13 mouse cellular contexts compared by ENCODE assay signal in genomic region chr17:50185083-50185482, GRCm38 (mm10). TPM values are rescaled to one million over a fixed set of nuclear protein-coding genes. Genes with fewer than 3 reads are reported as not detected.
DNase-seq lines count a peak whose midpoint lies in the region; ATAC-seq and TF ChIP-seq lines count a peak whose summit lies in the region.
"Had no signal": no experiment of that assay in that cellular context is flagged by ENCODE, and none has a peak within 500 bp of the region (broad histone marks: within the 10 kb centered on the region; RNA-seq: fewer than 3 reads in every experiment).

No protein-coding gene starts in this region.

- H3K27ac ChIP-seq in heart, adult 2 months: peak overlapping the region; percentile 2; the same call in 1 of the 2 replicates
- peak overlapping the region; percentile 43; the same call in 1 of the 2 replicates for H3K27ac ChIP-seq in midbrain, embryonic 15.5 days
- no peak overlapping the region for H3K27ac ChIP-seq in midbrain, embryonic 10.5 days (replicated peaks)
- peak overlapping the region; percentile 96 for H3K27ac ChIP-seq in CH12.LX (ENCODE audit: insufficient read depth, low read depth)
- H3K27ac ChIP-seq in neural tube, embryonic 15.5 days (replicated peaks): peak overlapping the region; percentile 29; the same call in 1 of the 2 replicates
- H3K27ac ChIP-seq: embryonic facial prominence, embryonic 10.5 days; heart, embryonic 13.5 days had no signal

- ATAC-seq in midbrain, embryonic 15.5 days (replicated peaks): no peak
- ATAC-seq in neural tube, embryonic 15.5 days (ENCODE audit: low FRiP score): no peak
- ATAC-seq: forebrain, embryonic 14.5 days had no signal

- no peaks in the 10 kb centered on the region for H3K9me3 ChIP-seq in midbrain, embryonic 15.5 days
- H3K9me3 ChIP-seq in midbrain, embryonic 10.5 days (replicated peaks): no peaks in the 10 kb centered on the region
- H3K9me3 ChIP-seq in CH12.LX (replicated peaks; ENCODE audit: low read length): no peaks in the 10 kb centered on the region
- H3K9me3 ChIP-seq in neural tube, embryonic 15.5 days (replicated peaks): no peaks in the 10 kb centered on the region
- H3K9me3 ChIP-seq: embryonic facial prominence, embryonic 10.5 days; heart, embryonic 13.5 days had no signal

- TF ChIP-seq POLR2A in heart, adult 2 months (IDR thresholded peaks at IDR 0.05; ENCODE audit: insufficient read depth, low read depth, low read length): no peak
- no peak; the same call in 1 of the 2 replicates for TF ChIP-seq POLR2A in CH12.LX (IDR thresholded peaks at IDR 0.05; ENCODE audit: low read depth, low read length)

- in situ Hi-C loops in CH12.LX (cut with MboI; ENCODE audit: low pct_ligation_motif_present, low pct_unique_long_range_greater_than_20kb, low sequenced_read_pairs): loop anchor here (10.0 kb wide), 1 partner anchor 100 kb away; no protein-coding TSS in a partner anchor

- intact Hi-C loops in heart, adult 2 months (cut with DNase I): loop anchor here (5.0 kb wide), 1 partner anchor 63 kb away; no protein-coding TSS in a partner anchor

- no peak for DNase-seq in heart, adult 2 months
- no peak for DNase-seq in heart, adult 8-10 months (ENCODE audit: low spot score)
- no peak for DNase-seq in midbrain, embryonic 10.5 days (ENCODE audit: low spot score)
- no peak for DNase-seq in CH12.LX (ENCODE audit: extremely low read depth)
- DNase-seq: adrenal gland, adult 2 months; adrenal gland, postnatal 25 days; gastrocnemius, postnatal 14 days; heart, postnatal 36 days had no signal

- TF ChIP-seq EP300 in heart, adult 2 months (IDR thresholded peaks at IDR 0.05; ENCODE audit: insufficient read depth, low read depth, low read length): no peak
- no peak for TF ChIP-seq EP300 in CH12.LX (IDR thresholded peaks at IDR 0.05; ENCODE audit: low read length)

- dilution Hi-C loops in CH12.LX (cut with MboI; ENCODE audit: extremely low pct_ligation_motif_present, extremely low pct_unique_long_range_greater_than_20kb, low sequenced_read_pairs): no loop called here

- no peak overlapping the region for H3K4me2 ChIP-seq in midbrain, embryonic 15.5 days
- H3K4me2 ChIP-seq in CH12.LX (ENCODE audit: insufficient read depth, low read depth, poor library complexity, severe bottlenecking): peak overlapping the region; percentile 88
- no peak overlapping the region for H3K4me2 ChIP-seq in neural tube, embryonic 15.5 days
- H3K4me2 ChIP-seq: heart, embryonic 13.5 days had no signal

- peaks cover 33% of the 10 kb centered on the region for H3K4me1 ChIP-seq in heart, adult 2 months (ENCODE audit: control insufficient read depth, insufficient read depth, low read length)
- H3K4me1 ChIP-seq in midbrain, embryonic 15.5 days: peaks cover 16% of the 10 kb centered on the region
- H3K4me1 ChIP-seq in midbrain, embryonic 10.5 days: peaks cover 14% of the 10 kb centered on the region
- peaks cover 20 to 59% of the 10 kb centered on the region in 2 experiments for H3K4me1 ChIP-seq in CH12.LX (ENCODE audit: control insufficient read depth in 1 of 2, insufficient read depth in 2 of 2)
- peaks cover 28% of the 10 kb centered on the region for H3K4me1 ChIP-seq in neural tube, embryonic 15.5 days

- WGBS in heart, adult 2 months: 75% methylated on average over 4 of the region's 4 CpGs
- WGBS in midbrain, embryonic 15.5 days: 78% methylated on average over 4 of the region's 4 CpGs
- WGBS in midbrain, embryonic 10.5 days: 89% methylated on average over 4 of the region's 4 CpGs
- WGBS in neural tube, embryonic 15.5 days: 80% methylated on average over 4 of the region's 4 CpGs

- peaks cover 27% of the 10 kb centered on the region for H3K36me3 ChIP-seq in heart, adult 2 months (ENCODE audit: control insufficient read depth, insufficient read depth, low read length)
- H3K36me3 ChIP-seq in midbrain, embryonic 15.5 days (replicated peaks): no peaks in the 10 kb centered on the region
- no peaks in the 10 kb centered on the region for H3K36me3 ChIP-seq in midbrain, embryonic 10.5 days
- peaks cover 33 to 83% of the 10 kb centered on the region in 2 experiments for H3K36me3 ChIP-seq in CH12.LX (replicated peaks in 1 of 2; ENCODE audit: control insufficient read depth in 1 of 2, insufficient read depth in 1 of 2, low read length in 1 of 2)
- H3K36me3 ChIP-seq in neural tube, embryonic 15.5 days: no peaks in the 10 kb centered on the region
- H3K36me3 ChIP-seq: embryonic facial prominence, embryonic 10.5 days; heart, embryonic 13.5 days had no signal

- no peak overlapping the region for H3K9ac ChIP-seq in heart, adult 2 months (ENCODE audit: low read depth, low read length)
- no peak overlapping the region for H3K9ac ChIP-seq in midbrain, embryonic 15.5 days
- peak overlapping the region; percentile 91 for H3K9ac ChIP-seq in CH12.LX (ENCODE audit: insufficient read depth, low read depth)
- no peak overlapping the region for H3K9ac ChIP-seq in neural tube, embryonic 15.5 days (replicated peaks)
- H3K9ac ChIP-seq: heart, embryonic 13.5 days had no signal

- H3K4me3 ChIP-seq in heart, adult 2 months: no peak overlapping the region
- H3K4me3 ChIP-seq in midbrain, embryonic 15.5 days: no peak overlapping the region
- H3K4me3 ChIP-seq in midbrain, embryonic 10.5 days: no peak overlapping the region
- peak overlapping the region; percentile 15 to 94 (median 46) for H3K4me3 ChIP-seq in CH12.LX (replicated peaks in 1 of 3; ENCODE audit: low read depth in 2 of 3, low read length in 2 of 3, poor library complexity in 1 of 3)
- H3K4me3 ChIP-seq in neural tube, embryonic 15.5 days (replicated peaks): no peak overlapping the region
- H3K4me3 ChIP-seq: embryonic facial prominence, embryonic 10.5 days; heart, embryonic 13.5 days had no signal

- no peak for TF ChIP-seq CTCF in heart, adult 2 months (IDR thresholded peaks at IDR 0.05)
- no peak for TF ChIP-seq CTCF in CH12.LX (conservative IDR thresholded peaks at IDR 0.05 in 1 of 2, IDR thresholded peaks at IDR 0.05 in 1 of 2; ENCODE audit: low read depth in 2 of 2, low read length in 2 of 2)

- no peaks in the 10 kb centered on the region for H3K27me3 ChIP-seq in heart, adult 2 months (ENCODE audit: control insufficient read depth, insufficient read depth, low read length)
- H3K27me3 ChIP-seq in midbrain, embryonic 15.5 days (replicated peaks): 0 out of 2 replicates have a peak, but pooled peaks cover 8% of the 10 kb centered on the region
- peaks cover 20% of the 10 kb centered on the region for H3K27me3 ChIP-seq in midbrain, embryonic 10.5 days (ENCODE audit: low read depth, poor library complexity, severe bottlenecking)
- no peaks in the 10 kb centered on the region for H3K27me3 ChIP-seq in CH12.LX (replicated peaks)
- peaks cover 5% of the 10 kb centered on the region; the same call in 1 of the 2 replicates for H3K27me3 ChIP-seq in neural tube, embryonic 15.5 days (replicated peaks)
- H3K27me3 ChIP-seq: heart, embryonic 13.5 days had no signal

- peaks cover 16% of the 10 kb centered on the region for H3K79me2 ChIP-seq in heart, adult 2 months (replicated peaks; ENCODE audit: control insufficient read depth, insufficient read depth, low read length)
- peaks cover 92% of the 10 kb centered on the region for H3K79me2 ChIP-seq in CH12.LX (replicated peaks; ENCODE audit: control insufficient read depth, extremely low read depth, insufficient read depth, poor library complexity, severe bottlenecking)

- TF ChIP-seq RAD21 in CH12.LX (IDR thresholded peaks at IDR 0.05; ENCODE audit: low read depth, low read length): no peak

TF ChIP-seq in CH12.LX, 34 proteins besides CTCF, POLR2A, EP300 and RAD21:
- TF ChIP-seq JUN (IDR thresholded peaks at IDR 0.05; ENCODE audit: insufficient read depth, low read depth, low read length) (no peak), MXI1 (IDR thresholded peaks at IDR 0.05; ENCODE audit: low read depth, low read length) (peak; percentile 69; the same call in 1 of the 2 replicates), SMC3 (IDR thresholded peaks at IDR 0.05; ENCODE audit: low read depth, low read length) (no peak), IRF4 (IDR thresholded peaks at IDR 0.05; ENCODE audit: low read depth, low read length) (no peak), BHLHE40 (IDR thresholded peaks at IDR 0.05; ENCODE audit: low read depth, low read length) (peak; percentile 81), MAX (IDR thresholded peaks at IDR 0.05; ENCODE audit: low read length) (peak; percentile 77), TBP (conservative IDR thresholded peaks at IDR 0.05; ENCODE audit: low read depth, low read length) (0 out of 2 replicates have a peak, but pooled peaks have one; percentile 35), MYC (IDR thresholded peaks at IDR 0.05; ENCODE audit: low read depth, low read length) (peak; percentile 87; the same call in 1 of the 2 replicates), USF1 (IDR thresholded peaks at IDR 0.05; ENCODE audit: low read depth, low read length) (peak; percentile 19; the same call in 1 of the 2 replicates)

RNA-seq across cellular contexts. Expression of gene Rftn1, which starts 5.4 kb away (rescaled TPM):
- total RNA-seq in heart, adult 2 months (2021): 10 to 100 TPM; 49.4 to 50.5 TPM
- 41.5 and 46.2 TPM in 2 replicates for polyA plus RNA-seq in heart, adult 2 months (2012; rRNA removed)
- 10 to 100 TPM; 45.4 to 54.7 (median 50.4) TPM for total RNA-seq in heart, adult 8-10 months (2022)
- polyA plus RNA-seq in midbrain, embryonic 15.5 days (2015; fragmentation: Nextera tagmentation; extraction: Ambion mirVana): 20.9 and 27.4 TPM in 2 replicates
- 4.2 and 4.9 TPM in 2 replicates for polyA plus RNA-seq in midbrain, embryonic 10.5 days (2016; fragmentation: Nextera tagmentation; extraction: Ambion mirVana)
- total RNA-seq in CH12.LX (2012; rRNA removed) (52.5 and 76.2 TPM in 2 replicates), CH12.LX (2014; rRNA removed) (60.5 and 71.7 TPM in 2 replicates)
- polyA plus RNA-seq in CH12.LX (2012; ENCODE audit: insufficient read length, low read depth): 66.2 and 80.6 TPM in 2 replicates
- polyA plus RNA-seq in neural tube, embryonic 15.5 days (2015; fragmentation: Nextera tagmentation; extraction: Ambion mirVana): 17.9 and 20.2 TPM in 2 replicates

Comparison
In these comparisons a context has a peak if more than half of its experiments do, and no peak if none do; other contexts are left out.
1. H3K4me3 ChIP-seq: peak in CH12.LX (3 of 3); none in heart, adult 2 months (single experiment), midbrain, embryonic 15.5 days (single experiment), midbrain, embryonic 10.5 days (single experiment) and neural tube, embryonic 15.5 days (single experiment).